Mouse (Mus musculus) WW6 (cell line): ENCODE results near the gene Tusc2.

ENCODE experiments used
- DNase-seq: peaks from one replicate; pipeline ENCODE4 v3.0.0-alpha.2; 2013; ENCODE audit warnings: low read depth, low spot score

The Tusc2 gene

DNA sequence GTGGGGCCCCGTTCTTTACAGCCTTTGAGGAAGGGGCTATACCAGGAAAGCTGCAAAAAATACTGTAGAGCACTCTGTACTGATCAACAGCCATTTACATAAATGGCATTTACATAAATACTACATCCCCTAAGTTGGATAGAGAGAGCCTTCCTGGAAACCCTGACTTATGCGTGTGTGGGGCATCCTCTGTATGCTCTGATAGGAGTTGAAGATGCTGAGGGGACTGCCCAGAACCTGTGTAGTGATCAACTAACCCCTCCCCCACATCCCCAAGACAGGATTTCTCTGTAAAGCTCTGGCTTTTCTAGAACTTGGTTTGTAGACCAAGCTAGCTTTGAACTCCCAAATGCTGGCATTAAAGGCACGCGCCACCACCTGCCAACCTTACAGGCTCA lies 46.4 kb downstream of the Tusc2 start:
- DNase-seq, result no peak

DNA sequence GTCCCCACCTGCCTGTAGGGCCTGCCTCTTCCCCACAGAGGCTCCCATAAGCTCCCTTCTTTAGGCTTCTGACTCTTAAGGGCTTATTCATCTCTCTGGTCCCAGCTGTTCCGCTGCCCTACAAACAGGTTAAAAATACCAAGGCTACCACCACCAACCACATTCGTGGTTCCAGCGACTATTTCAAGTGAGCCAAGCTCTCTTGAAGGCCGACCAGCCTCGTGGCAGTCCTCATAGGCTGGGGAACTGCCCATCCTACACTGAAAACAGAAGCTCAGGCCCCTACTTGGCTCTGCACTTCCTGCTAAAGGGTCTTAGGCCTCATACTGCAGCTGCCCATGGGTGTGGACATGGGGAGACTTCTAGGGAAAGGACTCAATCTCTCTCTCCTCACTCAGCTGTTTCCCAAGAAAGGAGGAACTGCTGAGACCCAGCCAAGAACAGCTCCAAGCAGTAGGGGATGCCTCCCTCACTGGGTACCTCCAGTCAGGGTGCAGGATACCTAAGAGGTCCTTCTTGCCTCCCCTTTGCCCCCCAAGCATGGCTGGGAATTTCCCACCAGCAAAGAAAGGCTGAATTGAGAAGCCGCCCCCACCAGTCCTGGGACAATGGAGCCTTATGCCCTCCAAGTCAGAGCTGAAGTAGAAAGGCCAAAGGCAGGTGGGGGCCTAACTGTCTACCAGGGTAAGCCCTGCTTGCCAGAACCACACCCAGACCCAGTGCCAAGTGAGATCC lies 48.6 kb downstream of the Tusc2 start:
- no peak for DNase-seq

DNA sequence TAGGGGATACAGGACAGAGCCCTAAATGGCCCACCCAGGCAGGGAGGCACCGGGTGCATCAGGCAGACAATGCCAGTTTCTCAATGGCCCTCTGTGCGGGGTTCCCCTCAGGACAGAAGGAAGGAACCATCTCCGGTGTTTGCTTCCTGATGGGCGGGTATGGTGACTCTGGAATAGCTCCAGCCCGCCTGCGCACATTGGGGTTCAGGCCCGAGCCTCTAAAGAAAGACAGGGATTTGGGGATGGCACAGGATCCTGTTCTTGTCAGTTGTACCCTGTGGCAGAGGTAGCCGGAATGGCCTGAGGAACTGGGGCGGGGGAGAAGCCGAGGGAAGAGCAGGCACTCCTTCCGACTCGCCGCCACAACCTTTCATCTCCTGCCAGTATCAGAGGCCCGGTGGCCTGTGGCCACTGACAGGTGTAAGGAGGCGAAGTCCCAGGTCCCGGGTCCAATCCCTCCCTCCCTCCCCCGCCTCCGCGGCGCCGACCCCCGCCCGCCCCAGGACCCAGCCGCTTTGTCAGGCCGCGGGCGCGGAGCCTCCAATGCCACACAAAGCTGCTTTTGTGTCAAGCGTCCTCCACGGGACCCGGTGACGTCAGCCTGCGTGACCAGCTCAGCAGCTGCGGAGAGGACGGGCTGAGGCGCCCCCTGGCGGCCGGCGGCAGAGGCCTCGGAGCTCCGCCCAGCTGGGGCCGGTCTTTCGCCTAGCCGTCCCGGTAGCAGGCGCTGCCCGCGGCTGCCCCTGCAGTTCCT lies 49.3 kb downstream of the Tusc2 start:
- DNase-seq, result peak; percentile 80

DNA sequence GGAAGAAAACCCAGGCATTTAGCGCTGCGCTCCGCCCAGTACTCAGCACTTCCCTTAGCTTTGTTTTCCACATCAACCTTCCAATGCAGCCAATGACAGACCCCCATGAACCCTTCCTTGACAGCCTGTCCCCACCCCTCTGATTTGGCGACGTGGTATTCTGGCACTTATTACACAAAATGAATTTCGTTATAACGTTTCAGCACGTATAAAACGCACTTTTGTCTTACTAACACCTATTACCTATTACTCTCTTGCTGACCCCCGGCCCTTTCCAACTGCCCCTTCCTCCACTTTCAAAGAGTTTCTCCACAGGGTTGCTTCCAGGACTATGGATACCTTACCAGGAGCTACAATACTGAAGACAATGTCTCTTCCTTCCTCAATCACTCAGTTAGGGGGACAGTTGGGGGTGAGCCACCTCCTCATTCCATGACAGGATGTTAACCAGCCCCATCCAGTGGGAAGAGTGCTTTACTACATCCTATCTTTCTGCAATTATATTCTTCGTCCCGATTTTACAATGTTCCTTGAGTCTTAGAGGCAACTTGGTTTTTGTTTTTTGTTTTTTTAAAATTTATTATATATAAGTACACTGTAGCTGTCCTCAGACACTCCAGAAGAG lies 50.0 kb downstream of the Tusc2 start:
- no peak for DNase-seq

DNA sequence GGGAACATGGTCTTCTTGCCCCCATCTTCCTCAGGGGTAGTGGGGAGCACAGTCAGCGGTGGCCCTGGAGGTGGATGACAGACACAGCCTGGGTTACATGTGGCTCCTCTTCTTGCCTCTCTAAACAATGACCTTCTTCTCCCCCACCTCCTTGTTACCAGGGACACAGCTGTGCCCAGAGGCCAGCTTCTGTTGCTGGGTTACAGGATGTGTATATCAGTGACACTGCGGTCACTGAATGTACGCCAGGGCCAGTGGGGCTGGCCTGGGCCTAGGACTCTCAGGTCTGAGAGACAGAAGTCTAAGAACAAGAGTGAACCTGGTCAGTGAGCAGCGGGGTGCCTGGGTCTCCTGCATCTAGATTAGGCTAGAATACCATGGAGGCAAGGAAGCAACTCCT lies 52.0 kb downstream of the Tusc2 start:
- no peak for DNase-seq
